Mouse (Mus musculus): ENCODE results near the gene Gm36176.
"Not testable (repeated sequence)": the region's sequence is repeated elsewhere in the genome, so short reads cannot be mapped to it uniquely, and the experiment has no call there.

Gm36176 gene

GRCm38 (mm10) chr10:77846503-77846902 lies at the start of gene Gm36176:
Gm36176 (plus strand) TSS chr10:77846803.
- in situ Hi-C loops (cut with MboI; ENCODE audit: low sequenced_read_pairs): no loop called here

- in situ Hi-C loops (cut with MboI; ENCODE audit: low sequenced_read_pairs): no loop called here
Observed at GRCm38 (mm10) chr10:77797677-77798076, 48.9 kb upstream of the Gm36176 start.

DNA sequence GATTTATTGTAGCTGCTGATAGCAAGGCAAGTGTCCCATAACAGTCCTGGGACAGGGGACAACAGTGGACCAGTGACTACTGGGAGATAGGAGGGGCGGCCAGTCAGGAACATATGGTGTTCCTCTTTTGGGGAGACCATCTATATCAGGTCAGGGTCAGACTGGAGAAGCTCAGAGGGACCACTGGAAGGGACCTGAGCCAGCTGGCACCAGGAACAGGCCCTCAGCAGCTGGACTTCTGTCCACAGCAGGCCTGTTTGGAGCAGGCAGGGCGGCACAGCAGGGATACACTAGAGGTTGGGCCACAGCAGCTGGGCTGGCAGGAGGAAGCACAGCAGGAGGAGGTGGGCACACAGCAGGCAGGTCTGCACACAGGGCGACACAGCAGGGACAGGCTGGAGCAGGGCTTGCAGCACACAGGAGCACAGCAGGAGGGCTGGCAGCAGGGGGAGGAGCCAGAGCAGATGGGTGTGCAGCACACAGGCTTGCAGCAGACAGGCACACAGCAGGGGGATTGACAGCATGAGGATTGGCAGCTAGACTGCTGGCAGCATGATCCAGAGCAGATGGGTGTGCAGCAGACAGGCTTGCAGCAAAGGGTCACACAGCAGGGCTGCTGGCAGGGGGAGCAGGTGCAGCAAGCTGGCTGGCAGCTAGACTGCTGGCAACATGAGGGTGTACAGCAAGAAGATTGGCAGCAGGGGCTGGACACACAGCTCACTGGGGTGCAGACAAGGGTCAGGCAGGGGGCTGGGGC lies 48.3 kb upstream of the Gm36176 start:
- in situ Hi-C loops (cut with MboI; ENCODE audit: low sequenced_read_pairs): not testable (repeated sequence)

DNA sequence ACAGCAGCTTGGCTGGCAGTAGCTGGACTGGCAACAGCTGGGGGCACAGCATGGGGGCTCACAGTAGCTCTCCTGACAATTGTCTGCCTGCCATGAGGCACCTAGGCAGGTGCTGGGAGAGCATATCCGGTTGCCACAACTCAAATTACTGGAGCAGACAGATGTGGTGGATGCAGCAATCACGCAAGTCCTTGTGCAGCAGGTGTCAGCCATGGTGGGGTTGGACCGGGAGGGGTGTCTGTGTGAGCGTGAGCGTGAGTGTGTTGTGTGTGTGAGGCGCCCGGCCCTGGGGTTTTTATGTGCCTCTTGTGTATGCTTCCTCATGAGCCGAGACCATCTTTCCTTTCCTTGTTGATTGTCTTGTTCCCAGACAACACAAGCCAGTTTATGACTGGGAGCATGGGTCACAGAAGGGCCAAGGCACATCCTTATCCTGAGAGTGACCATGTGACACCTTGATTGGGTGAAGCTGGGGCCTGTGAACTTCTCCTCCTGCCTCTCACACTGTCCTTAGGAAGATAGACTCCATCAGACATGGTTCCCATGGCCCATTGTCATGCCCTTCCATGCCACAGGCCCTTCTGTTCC lies 47.6 kb upstream of the Gm36176 start, which contains the start of gene Gm19668:
Gene Gm19668 (minus strand): TSS at position 213 of the 588 bp plus-strand sequence.
- in situ Hi-C loops (cut with MboI; ENCODE audit: low sequenced_read_pairs): no loop called here

DNA sequence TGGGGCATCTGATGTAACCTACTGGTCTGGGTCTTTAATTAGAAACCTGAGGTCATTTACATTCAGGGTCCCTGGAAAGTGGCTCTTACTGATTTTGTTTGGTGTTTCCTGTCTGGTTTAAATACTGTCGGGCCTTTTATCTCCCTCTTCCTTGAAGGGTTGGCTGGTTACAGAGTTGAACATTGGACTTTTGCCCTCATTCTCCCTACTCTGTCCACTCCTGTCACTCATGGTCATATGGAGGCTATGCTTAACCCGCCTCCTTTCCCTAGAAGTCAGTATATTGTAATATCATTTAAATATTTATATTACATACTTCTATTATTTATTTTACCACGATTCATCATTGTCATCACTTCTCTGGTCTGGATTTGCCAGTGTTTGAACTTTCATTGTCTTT lies 42.5 kb upstream of the Gm36176 start:
- in situ Hi-C loops (cut with MboI; ENCODE audit: low sequenced_read_pairs): no loop called here

DNA sequence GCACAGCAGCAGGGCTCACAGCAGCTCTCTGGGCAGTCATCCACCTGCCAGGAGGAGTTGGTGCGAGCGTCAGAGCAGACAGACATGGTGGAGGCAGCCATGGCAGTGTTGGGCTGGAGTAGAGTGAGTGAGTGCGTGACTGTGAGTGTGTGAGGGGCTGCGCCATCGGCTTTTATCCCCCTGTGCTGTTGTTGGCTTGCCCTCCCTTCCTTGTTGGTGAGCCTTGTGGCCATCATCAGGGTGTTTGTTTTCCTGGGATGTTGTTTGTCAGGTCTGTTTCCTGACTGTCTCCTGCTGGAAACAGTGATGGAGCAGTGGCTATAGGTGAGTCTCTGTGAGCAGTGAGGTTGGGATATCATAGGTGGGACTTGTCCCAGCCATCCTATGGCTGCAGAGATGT lies 34.9 kb upstream of the Gm36176 start, which contains the start of gene Gm9507:
Gene Gm9507 (minus strand): TSS at position 101 of the 400 bp plus-strand sequence.
- in situ Hi-C loops (cut with MboI; ENCODE audit: low sequenced_read_pairs): no loop called here

- in situ Hi-C loops (cut with MboI; ENCODE audit: low sequenced_read_pairs): no loop called here
Observed at GRCm38 (mm10) chr10:77814382-77814781, 32.2 kb upstream of the Gm36176 start, which contains the start of gene Gm2696. Gm2696 (plus strand) TSS chr10:77814682.

GRCm38 (mm10) chr10:77815514-77815913 lies 31.1 kb upstream of the Gm36176 start:
- in situ Hi-C loops (cut with MboI; ENCODE audit: low sequenced_read_pairs): no loop called here

DNA sequence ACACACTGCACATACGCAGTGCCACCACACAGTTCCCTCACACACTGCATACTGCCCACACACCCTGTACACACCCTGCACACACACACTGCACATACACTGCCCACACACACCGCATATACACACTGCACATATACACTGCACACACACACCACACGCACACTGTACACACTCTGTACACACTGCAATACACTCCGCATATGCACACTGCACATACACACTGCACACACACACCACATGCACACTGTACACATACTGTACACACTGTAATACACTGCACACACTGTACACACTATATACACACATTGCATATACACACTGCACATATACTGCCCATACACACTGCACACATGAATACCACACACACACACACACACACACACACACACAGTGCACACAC lies 28.1 kb upstream of the Gm36176 start:
- in situ Hi-C loops (cut with MboI; ENCODE audit: low sequenced_read_pairs): no loop called here

DNA sequence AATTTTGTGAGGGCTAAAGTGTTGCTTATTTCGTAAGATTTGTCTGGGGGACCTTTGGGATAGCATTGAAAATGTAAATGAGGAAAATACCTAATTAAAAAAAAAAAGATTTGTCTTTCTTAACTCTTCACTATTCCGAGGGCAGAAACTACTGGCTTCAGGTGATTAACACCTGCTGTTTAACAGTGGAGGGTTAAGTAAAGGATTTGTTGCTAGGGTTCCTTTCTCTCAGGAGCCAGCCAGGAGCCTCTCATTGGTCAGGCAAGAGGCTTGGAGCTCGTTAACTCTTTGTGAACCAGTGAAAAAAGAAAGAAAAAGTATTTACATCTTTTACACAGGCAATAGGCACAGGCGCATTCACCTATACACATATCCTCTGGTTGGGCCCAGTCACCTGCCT lies 27.4 kb upstream of the Gm36176 start:
- in situ Hi-C loops (cut with MboI; ENCODE audit: low sequenced_read_pairs): no loop called here

- in situ Hi-C loops (cut with MboI; ENCODE audit: low sequenced_read_pairs): no loop called here
Observed at GRCm38 (mm10) chr10:77826951-77827350, 19.7 kb upstream of the Gm36176 start, which contains the start of gene Krtap10-4. Krtap10-4 (minus strand) TSS chr10:77827095.

DNA sequence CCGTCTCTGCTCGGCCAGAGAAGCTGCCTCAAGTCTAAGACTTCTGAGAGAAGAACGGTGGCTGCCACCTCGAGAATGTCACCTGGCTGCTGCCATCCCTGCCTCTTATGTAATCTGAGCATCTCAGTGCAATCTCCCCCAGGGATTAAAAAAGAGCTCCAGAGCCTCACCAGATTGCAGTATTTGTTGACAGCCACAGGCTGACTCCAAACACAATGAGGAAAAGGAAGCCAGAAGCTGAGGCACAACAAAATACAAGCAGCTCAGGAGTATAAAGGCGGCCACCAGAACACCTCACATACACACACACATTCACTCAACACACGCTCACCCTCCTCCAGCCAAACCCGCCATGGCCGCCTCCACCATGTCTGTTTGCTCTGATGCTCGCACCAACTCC lies 11.0 kb upstream of the Gm36176 start, which contains the start of gene Krtap10-10:
Gene Krtap10-10 (plus strand): TSS at position 301 of the 400 bp plus-strand sequence.
- in situ Hi-C loops (cut with MboI; ENCODE audit: low sequenced_read_pairs): no loop called here

DNA sequence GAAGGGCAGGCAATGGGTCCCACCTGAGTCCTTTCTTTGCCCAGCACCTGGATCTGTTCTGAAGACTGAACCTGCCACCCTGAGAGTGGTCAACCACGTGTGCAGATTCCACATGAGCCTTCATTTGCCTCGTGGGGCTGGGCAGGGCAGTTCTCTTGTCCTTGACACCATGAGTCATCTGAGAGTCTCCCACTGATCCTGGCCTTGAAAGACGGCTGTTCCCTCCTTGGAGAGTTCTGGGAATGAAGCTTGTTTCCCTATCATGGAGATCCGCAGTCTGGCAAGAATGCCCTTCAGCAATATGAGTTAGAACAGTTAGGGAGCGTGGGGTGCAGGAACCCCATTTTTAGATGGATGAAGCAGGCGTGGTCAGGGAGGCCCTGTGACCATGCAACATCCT lies 7.6 kb upstream of the Gm36176 start:
- in situ Hi-C loops (cut with MboI; ENCODE audit: low sequenced_read_pairs): no loop called here

DNA sequence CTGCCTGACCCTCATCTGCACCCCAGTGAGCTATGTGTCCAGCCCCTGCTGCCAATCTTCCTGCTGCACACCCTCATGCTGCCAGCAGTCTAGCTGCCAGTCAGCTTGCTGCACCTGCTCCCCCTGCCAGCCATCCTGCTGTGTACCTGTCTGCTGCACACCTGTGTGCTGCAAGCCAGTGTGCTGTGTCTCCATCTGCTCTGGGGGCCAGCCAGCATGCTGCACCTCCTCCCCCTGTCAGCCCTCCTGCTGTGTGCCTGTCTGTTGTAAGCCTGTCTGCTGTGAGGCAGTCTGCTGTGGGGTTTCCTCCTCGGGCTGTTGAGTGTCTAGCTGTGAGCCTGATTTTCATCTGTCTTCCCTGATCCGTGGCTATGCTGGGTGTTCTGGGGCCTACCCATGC lies 358 bp downstream of the Gm36176 start:
- in situ Hi-C loops (cut with MboI; ENCODE audit: low sequenced_read_pairs): no loop called here

- in situ Hi-C loops (cut with MboI; ENCODE audit: low sequenced_read_pairs): no loop called here
Observed at GRCm38 (mm10) chr10:77847538-77847937, 935 bp downstream of the Gm36176 start.

GRCm38 (mm10) chr10:77852559-77852958 lies 6.0 kb downstream of the Gm36176 start, which contains the start of gene Gm10318:
Gm10318 (plus strand) TSS chr10:77852859.
- in situ Hi-C loops (cut with MboI; ENCODE audit: low sequenced_read_pairs): no loop called here

GRCm38 (mm10) chr10:77861675-77862074 lies 15.1 kb downstream of the Gm36176 start, which contains the start of gene Gm3285:
Gm3285 (plus strand) TSS chr10:77861975.
- in situ Hi-C loops (cut with MboI; ENCODE audit: low sequenced_read_pairs): no loop called here

DNA sequence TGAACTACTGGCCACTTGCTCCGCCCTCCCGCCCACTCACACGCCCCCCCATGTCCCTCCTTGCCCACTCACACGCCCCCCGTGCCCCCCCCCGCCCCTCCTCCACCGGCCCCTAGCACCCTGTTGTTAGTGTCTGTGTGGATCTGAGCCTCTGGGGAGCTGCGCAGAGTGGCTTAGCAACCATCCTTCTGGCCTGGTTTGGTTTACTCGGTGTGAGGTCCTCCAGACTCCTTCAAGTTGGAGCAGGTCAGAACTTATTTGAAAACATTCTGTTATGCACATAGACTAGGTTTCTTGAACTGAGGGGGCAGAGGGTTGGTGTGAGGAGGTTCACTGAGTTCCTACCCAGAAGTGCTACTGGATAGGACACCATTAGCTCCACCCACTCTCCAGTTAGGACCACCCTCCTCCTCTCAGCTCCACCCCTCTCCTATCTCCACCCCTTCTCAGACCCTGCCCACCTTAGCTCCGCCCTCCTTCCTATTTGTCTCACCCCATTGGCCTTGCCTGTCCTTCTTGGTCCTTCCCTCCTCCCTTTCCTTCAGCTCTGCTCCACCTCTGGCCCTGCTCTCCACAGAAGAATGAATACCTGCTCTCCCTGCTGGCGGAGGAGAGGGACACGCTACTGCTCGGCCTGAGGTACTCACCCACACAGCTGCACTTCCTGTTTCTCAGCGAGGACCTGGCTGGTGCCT lies 17.6 kb downstream of the Gm36176 start:
- in situ Hi-C loops (cut with MboI; ENCODE audit: low sequenced_read_pairs): no loop called here

GRCm38 (mm10) chr10:77864762-77865143 lies 18.1 kb downstream of the Gm36176 start:
- in situ Hi-C loops (cut with MboI; ENCODE audit: low sequenced_read_pairs): no loop called here

- in situ Hi-C loops (cut with MboI; ENCODE audit: low sequenced_read_pairs): no loop called here
Observed at GRCm38 (mm10) chr10:77867546-77867945, 20.9 kb downstream of the Gm36176 start.

DNA sequence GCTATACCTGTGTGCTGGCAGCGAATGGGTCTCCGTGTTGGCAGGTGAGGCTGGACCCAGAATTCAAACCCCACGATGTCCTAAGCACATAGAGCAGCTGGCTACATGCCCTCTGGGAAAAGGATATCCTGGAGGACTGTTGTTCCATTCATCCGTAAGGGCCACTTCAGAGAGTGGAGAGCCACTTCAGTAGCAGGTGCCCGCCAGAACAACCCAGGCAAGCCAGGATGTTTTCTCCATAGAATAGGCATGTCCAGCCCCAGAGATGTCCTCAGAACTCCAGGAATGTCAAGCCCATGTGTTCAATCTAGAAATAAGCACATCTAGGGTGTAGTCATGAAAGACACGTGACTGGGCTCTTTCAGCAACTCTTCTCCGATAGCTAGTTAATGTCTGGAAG lies 23.0 kb downstream of the Gm36176 start:
- in situ Hi-C loops (cut with MboI; ENCODE audit: low sequenced_read_pairs): no loop called here

Data from CH12F3 (cell line).